In genomic region chr2:173242874-173243273, GRCm38 (mm10) we compare ENCODE assay signal across 15 mouse cellular contexts. TPM values are rescaled to one million over a fixed set of nuclear protein-coding genes. Genes with fewer than 3 reads are reported as not detected.
A peak's percentile ranks its signal among the peaks of the same experiment; 100 is the strongest.
DNase-seq lines count a peak whose midpoint lies in the region; ATAC-seq lines count a peak whose summit lies in the region.
"Had no signal": no experiment of that assay in that cellular context is flagged by ENCODE, and none has a peak within 500 bp of the region (broad histone marks: within the 10 kb centered on the region; RNA-seq: fewer than 3 reads in every experiment).

No protein-coding gene starts in this region.

- H3K9ac ChIP-seq in heart, embryonic 13.5 days, result peak overlapping the region; percentile 56; the same call in 1 of the 2 replicates
- no peak overlapping the region for H3K9ac ChIP-seq in forebrain, embryonic 15.5 days (replicated peaks)
- H3K9ac ChIP-seq in limb, embryonic 11.5 days (ENCODE audit: low read length), result no peak overlapping the region
- H3K9ac ChIP-seq in neural tube, embryonic 13.5 days, result no peak overlapping the region
- no peak overlapping the region for H3K9ac ChIP-seq in liver, embryonic 11.5 days (ENCODE audit: low read depth, low read length)

- H3K4me2 ChIP-seq in heart, embryonic 13.5 days, result no peak overlapping the region
- H3K4me2 ChIP-seq in forebrain, embryonic 15.5 days (replicated peaks), result no peak overlapping the region
- H3K4me2 ChIP-seq in limb, embryonic 11.5 days (ENCODE audit: low read depth, severe bottlenecking), result no peak overlapping the region
- H3K4me2 ChIP-seq in neural tube, embryonic 13.5 days, result peak overlapping the region; percentile 21
- no peak overlapping the region for H3K4me2 ChIP-seq in liver, embryonic 11.5 days

- no peaks in the 10 kb centered on the region for H3K36me3 ChIP-seq in heart, embryonic 13.5 days
- H3K36me3 ChIP-seq in forebrain, embryonic 15.5 days, result no peaks in the 10 kb centered on the region
- H3K36me3 ChIP-seq in limb, embryonic 11.5 days (ENCODE audit: control insufficient read depth, insufficient read depth, low read length), result no peaks in the 10 kb centered on the region
- no peaks in the 10 kb centered on the region for H3K36me3 ChIP-seq in neural tube, embryonic 13.5 days
- no peaks in the 10 kb centered on the region for H3K36me3 ChIP-seq in liver, embryonic 11.5 days (ENCODE audit: control insufficient read depth, insufficient read depth, low read length)

- no peak for DNase-seq in heart, adult 11 months
- no peak for DNase-seq in limb, embryonic 11.5 days (ENCODE audit: low spot score)
- no peak for DNase-seq in cerebellum, adult 11 months
- DNase-seq in liver, embryonic 11.5 days (ENCODE audit: low spot score), result no peak
- DNase-seq in heart, postnatal 25 days (ENCODE audit: low spot score), result no peak
- DNase-seq: adrenal gland, postnatal 14 days; cerebellum, adult 2 months; lung, postnatal 14 days had no signal

- intact Hi-C loops in heart, postnatal 25 days (cut with DNase I), result no loop called here

- no peak overlapping the region for H3K4me3 ChIP-seq in heart, embryonic 13.5 days
- no peak overlapping the region for H3K4me3 ChIP-seq in forebrain, embryonic 15.5 days
- H3K4me3 ChIP-seq in limb, embryonic 11.5 days (ENCODE audit: low read depth, low read length), result no peak overlapping the region
- H3K4me3 ChIP-seq in neural tube, embryonic 13.5 days, result no peak overlapping the region
- H3K4me3 ChIP-seq in liver, embryonic 11.5 days (ENCODE audit: low read depth, low read length), result no peak overlapping the region
- H3K4me3 ChIP-seq: erythroblast, embryonic 14.5 days had no signal

- H3K27ac ChIP-seq in heart, embryonic 13.5 days (replicated peaks), result no peak overlapping the region
- no peak overlapping the region for H3K27ac ChIP-seq in forebrain, embryonic 15.5 days (replicated peaks)
- H3K27ac ChIP-seq in limb, embryonic 11.5 days (replicated peaks; ENCODE audit: low read depth, low read length), result no peak overlapping the region
- 0 out of 2 replicates have a peak overlapping the region, but pooled peaks have one; percentile 20 for H3K27ac ChIP-seq in neural tube, embryonic 13.5 days (replicated peaks)
- no peak overlapping the region for H3K27ac ChIP-seq in liver, embryonic 11.5 days (ENCODE audit: low read depth, low read length)

- H3K9me3 ChIP-seq in heart, embryonic 13.5 days, result no peaks in the 10 kb centered on the region
- H3K9me3 ChIP-seq in forebrain, embryonic 15.5 days, result no peaks in the 10 kb centered on the region
- no peaks in the 10 kb centered on the region for H3K9me3 ChIP-seq in limb, embryonic 11.5 days (ENCODE audit: control insufficient read depth, low read length)
- H3K9me3 ChIP-seq in neural tube, embryonic 13.5 days, result no peaks in the 10 kb centered on the region
- H3K9me3 ChIP-seq in liver, embryonic 11.5 days (ENCODE audit: control insufficient read depth, low read length), result no peaks in the 10 kb centered on the region

- H3K4me1 ChIP-seq in heart, embryonic 13.5 days, result peaks cover 84% of the 10 kb centered on the region
- peaks cover 71% of the 10 kb centered on the region for H3K4me1 ChIP-seq in forebrain, embryonic 15.5 days
- H3K4me1 ChIP-seq in limb, embryonic 11.5 days (ENCODE audit: control insufficient read depth, insufficient read depth, low read length), result peaks cover 38% of the 10 kb centered on the region
- peaks cover 98% of the 10 kb centered on the region for H3K4me1 ChIP-seq in neural tube, embryonic 13.5 days (replicated peaks)
- H3K4me1 ChIP-seq in liver, embryonic 11.5 days (replicated peaks; ENCODE audit: control insufficient read depth, insufficient read depth, low read length), result no peaks in the 10 kb centered on the region

- no peak for ATAC-seq in heart, embryonic 13.5 days (ENCODE audit: extremely low read depth, insufficient number of reproducible peaks, low FRiP score, low TSS enrichment)
- peak; percentile 48 for ATAC-seq in forebrain, embryonic 15.5 days (replicated peaks)
- ATAC-seq in limb, embryonic 11.5 days (ENCODE audit: insufficient number of reproducible peaks, low FRiP score, low TSS enrichment, low read depth), result 0 out of 2 replicates have a peak, but pooled peaks have one; percentile 5
- ATAC-seq in neural tube, embryonic 13.5 days (ENCODE audit: low read depth), result peak; percentile 64
- ATAC-seq in liver, embryonic 11.5 days (replicated peaks; ENCODE audit: low FRiP score), result no peak

- WGBS in heart, embryonic 13.5 days, result 32% methylated on average over 12 of the region's 12 CpGs
- 8% methylated on average over 12 of the region's 12 CpGs for WGBS in forebrain, embryonic 15.5 days
- 24% methylated on average over 12 of the region's 12 CpGs for WGBS in limb, embryonic 11.5 days
- 12% methylated on average over 12 of the region's 12 CpGs for WGBS in neural tube, embryonic 13.5 days
- 36% methylated on average over 12 of the region's 12 CpGs for WGBS in liver, embryonic 11.5 days

- H3K27me3 ChIP-seq in heart, embryonic 13.5 days (replicated peaks), result no peaks in the 10 kb centered on the region
- no peaks in the 10 kb centered on the region for H3K27me3 ChIP-seq in forebrain, embryonic 15.5 days
- H3K27me3 ChIP-seq in limb, embryonic 11.5 days (ENCODE audit: control insufficient read depth, insufficient read depth, low read length), result no peaks in the 10 kb centered on the region
- no peaks in the 10 kb centered on the region for H3K27me3 ChIP-seq in neural tube, embryonic 13.5 days
- H3K27me3 ChIP-seq in liver, embryonic 11.5 days (replicated peaks; ENCODE audit: control insufficient read depth, insufficient read depth, low read length), result peaks cover 5% of the 10 kb centered on the region; the same call in 1 of the 2 replicates

RNA-seq across cellular contexts. Expression of gene Zbp1, which starts 24.2 kb away (rescaled TPM):
- polyA plus RNA-seq in heart, embryonic 13.5 days (2015; fragmentation: Nextera tagmentation; extraction: Ambion mirVana), result 0.33 and 0.57 TPM in 2 replicates
- polyA plus RNA-seq in forebrain, embryonic 15.5 days (2015; fragmentation: Nextera tagmentation; extraction: Ambion mirVana), result 0.11 and 0.23 TPM in 2 replicates
- polyA plus RNA-seq in limb, embryonic 11.5 days (2014; fragmentation: Nextera tagmentation; extraction: Ambion mirVana), result not detected in 2 replicates
- polyA plus RNA-seq in neural tube, embryonic 13.5 days (2015; fragmentation: Nextera tagmentation; extraction: Ambion mirVana), result 0.22 and 0.40 TPM in 2 replicates
- not detected in 2 replicates for polyA plus RNA-seq in liver, embryonic 11.5 days (2014; fragmentation: Nextera tagmentation; extraction: Ambion mirVana)
- total RNA-seq in heart, postnatal 25 days (2021), result 1 to 10 TPM in 1 of 2 experiments, under 1 TPM in 1; 0.26 to 1.5 TPM
- total RNA-seq: left cerebral cortex, postnatal 36 days had no signal
- polyA plus RNA-seq: erythroblast, embryonic 14.5 days had no signal

RNA-seq across cellular contexts. Expression of gene Pmepa1, which starts 33.5 kb away (rescaled TPM):
- 3.4 TPM in 2 replicates for polyA plus RNA-seq in heart, embryonic 13.5 days (2015; fragmentation: Nextera tagmentation; extraction: Ambion mirVana)
- 6.8 and 7.5 TPM in 2 replicates for polyA plus RNA-seq in forebrain, embryonic 15.5 days (2015; fragmentation: Nextera tagmentation; extraction: Ambion mirVana)
- 2.5 and 2.6 TPM in 2 replicates for polyA plus RNA-seq in limb, embryonic 11.5 days (2014; fragmentation: Nextera tagmentation; extraction: Ambion mirVana)
- 5.2 and 6.0 TPM in 2 replicates for polyA plus RNA-seq in neural tube, embryonic 13.5 days (2015; fragmentation: Nextera tagmentation; extraction: Ambion mirVana)
- 0.95 and 1.2 TPM in 2 replicates for polyA plus RNA-seq in liver, embryonic 11.5 days (2014; fragmentation: Nextera tagmentation; extraction: Ambion mirVana)
- 10 to 100 TPM; 28.2 to 31.9 TPM for total RNA-seq in heart, postnatal 25 days (2021)
- total RNA-seq: granulocyte monocyte progenitor cell, adult 5-6 weeks; neutrophil, adult 5-6 weeks had no signal

Comparison
In these comparisons a context has a peak if more than half of its experiments do, and no peak if none do; other contexts are left out.
1. ATAC-seq: peak in forebrain, embryonic 15.5 days (single experiment), limb, embryonic 11.5 days (single experiment) and neural tube, embryonic 13.5 days (single experiment); none in heart, embryonic 13.5 days (single experiment) and liver, embryonic 11.5 days (single experiment).